Mouse (Mus musculus): ENCODE data around the gene Sbf1.

DNA sequence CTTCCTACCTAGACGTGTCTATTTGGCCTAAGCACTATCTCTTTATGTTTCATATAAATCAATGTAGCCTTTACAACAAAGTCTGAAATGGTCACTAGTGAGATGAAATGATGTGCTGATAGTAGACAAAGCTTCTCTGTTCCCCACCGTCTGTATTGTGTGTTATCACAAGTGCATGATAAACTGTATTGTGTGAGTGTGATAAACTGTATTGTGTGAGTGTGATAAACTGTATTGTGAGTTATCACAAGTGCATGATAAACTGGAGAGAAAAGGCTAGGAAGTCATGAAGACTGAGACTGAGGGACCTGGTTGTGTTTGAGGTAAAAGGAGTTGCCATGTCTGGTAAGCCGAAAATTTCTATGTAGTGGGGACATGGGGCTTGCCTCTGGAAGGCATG lies 43.7 kb upstream of the Sbf1 start:
- no peak for TF ChIP-seq CTCF (IDR thresholded peaks at IDR 0.05; ENCODE audit: low read depth)
- no peak for TF ChIP-seq EP300 (optimal IDR thresholded peaks at IDR 0.05)
